Mouse (Mus musculus) ovary, postnatal 14 days (tissue): ENCODE results near the gene Prrx2.

Source experiments
- DNase-seq: peaks from one replicate; pipeline ENCODE4 v3.0.0; 2022; ENCODE audit warnings: low spot score

Gene Prrx2

GRCm38 (mm10) chr2:30823385-30824153 lies 11.2 kb upstream of the Prrx2 start:
- no peak for DNase-seq

- DNase-seq = no peak
Observed at GRCm38 (mm10) chr2:30826825-30827748, 7.7 kb upstream of the Prrx2 start.

- peak; percentile 98 for DNase-seq
Observed at GRCm38 (mm10) chr2:30827749-30828475, 6.9 kb upstream of the Prrx2 start.

GRCm38 (mm10) chr2:30829315-30829714 lies 5.5 kb upstream of the Prrx2 start:
- DNase-seq = no peak

- DNase-seq = no peak
Observed at GRCm38 (mm10) chr2:30830283-30830795, 4.4 kb upstream of the Prrx2 start, which contains the start of gene Asb6. Gene Asb6 (minus strand): TSS chr2:30830333.

GRCm38 (mm10) chr2:30833644-30834043 lies 1.1 kb upstream of the Prrx2 start:
- DNase-seq = no peak

- DNase-seq = no peak
Observed at GRCm38 (mm10) chr2:30836238-30836990, 1.6 kb downstream of the Prrx2 start.

- DNase-seq = no peak
Observed at GRCm38 (mm10) chr2:30842615-30843014, 7.8 kb downstream of the Prrx2 start.

GRCm38 (mm10) chr2:30845152-30846070 lies 10.6 kb downstream of the Prrx2 start:
- DNase-seq = peak; percentile 32

GRCm38 (mm10) chr2:30846236-30846635 lies 11.5 kb downstream of the Prrx2 start:
- DNase-seq = no peak

GRCm38 (mm10) chr2:30846723-30847122 lies 12.0 kb downstream of the Prrx2 start:
- DNase-seq = no peak

GRCm38 (mm10) chr2:30848184-30848583 lies 13.4 kb downstream of the Prrx2 start:
- no peak for DNase-seq

GRCm38 (mm10) chr2:30850581-30850980 lies 15.8 kb downstream of the Prrx2 start:
- DNase-seq = no peak

- DNase-seq = no peak
Observed at GRCm38 (mm10) chr2:30852771-30853313, 18.1 kb downstream of the Prrx2 start.

GRCm38 (mm10) chr2:30857076-30857475 lies 22.3 kb downstream of the Prrx2 start:
- no peak for DNase-seq

GRCm38 (mm10) chr2:30859782-30860181 lies 25.0 kb downstream of the Prrx2 start:
- no peak for DNase-seq

- DNase-seq = no peak
Observed at GRCm38 (mm10) chr2:30862081-30862480, 27.3 kb downstream of the Prrx2 start.

GRCm38 (mm10) chr2:30863574-30863973 lies 28.8 kb downstream of the Prrx2 start:
- no peak for DNase-seq

GRCm38 (mm10) chr2:30864968-30865381 lies 30.2 kb downstream of the Prrx2 start:
- DNase-seq = no peak

GRCm38 (mm10) chr2:30865426-30865825 lies 30.7 kb downstream of the Prrx2 start:
- DNase-seq = no peak
